Mouse (Mus musculus) embryonic fibroblast, embryonic 13.5 days (primary cell): ENCODE data around the gene Scfd2.

Experiments used
- CTCF ChIP-seq: IDR thresholded peaks from 2 replicates; pipeline ENCODE4 v1.5.1; 2011; ENCODE audit warnings: mild to moderate bottlenecking, control low read depth, low read length, moderate library complexity, borderline replicate concordance; ENCODE audit not compliant: insufficient read depth
- POLR2A ChIP-seq: IDR thresholded peaks from 2 replicates; pipeline ENCODE4 v1.6.1; 2011; ENCODE audit warnings: low read depth, mild to moderate bottlenecking, control low read depth, low read length, moderate library complexity

DNA sequence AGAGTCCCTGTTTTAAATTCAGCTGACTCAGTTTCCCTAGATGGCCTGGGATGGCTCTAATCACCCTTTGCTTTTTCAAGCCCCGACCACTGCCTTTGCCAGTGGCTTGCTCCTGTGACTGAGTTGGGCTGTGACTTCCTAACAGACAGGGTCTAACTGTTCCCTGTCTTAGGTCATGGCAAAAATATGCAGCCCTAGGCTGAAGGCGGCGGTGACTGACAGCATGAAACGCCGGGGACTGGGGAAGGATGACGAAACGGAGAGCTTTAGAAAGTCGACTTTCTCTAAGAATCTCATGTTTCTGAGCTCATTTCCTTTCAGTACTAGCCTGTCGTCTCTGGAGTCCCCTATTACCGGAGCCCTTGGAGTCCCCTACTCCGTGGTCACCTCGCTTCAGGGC, 359.4 kb downstream of the Scfd2 start:
- TF ChIP-seq CTCF (no peak), POLR2A (no peak)
